Mouse (Mus musculus) heart, postnatal 36 days (tissue): ENCODE results near the gene Vmp1. TPM values are rescaled to one million over a fixed set of nuclear protein-coding genes. Genes with fewer than 3 reads are reported as not detected.

Source experiments
- microRNA-seq, 2 experiments: library from miRNA; unstranded; fragments of <30 nt; microRNA quantifications; one replicate each; pipeline ENCODE4 v1.2.0; 2021; ENCODE audit warnings: borderline number of aligned reads in 2 of 2
- total RNA-seq, 2 experiments: library from RNA; stranded (reverse); gene quantifications; 2 replicates each; pipeline ENCODE4 v1.2.3; 2021

Gene Vmp1
- total RNA-seq, 2 experiments from 2014 or later, result 49.4 to 69.0 TPM

Small RNAs within 50 kb of the gene (microRNA-seq; reads per million reads assigned to microRNA genes)
- 2,389 to 2,451 reads per million in 2 experiments for gene Mir21a

Other genes with a start within 250 kb of the Vmp1 start
- gene Rnft1, start 199.2 kb downstream of the Vmp1 start, total RNA-seq, result 10 to 100 TPM; 29.5 to 29.7 TPM
- 10 to 100 TPM; 19.3 to 23.2 TPM for gene Rps6kb1, start 139.0 kb downstream of the Vmp1 start, total RNA-seq
- 1 to 10 TPM; 6.2 to 6.7 TPM for gene Tubd1, start 138.8 kb downstream of the Vmp1 start, total RNA-seq
- 1 to 10 TPM; 6.2 to 7.3 TPM for gene Ptrh2, start 149 bp upstream of the Vmp1 start, total RNA-seq
- 100 to 1,000 TPM; 139 to 149 TPM for gene Cltc, start 73.7 kb upstream of the Vmp1 start, total RNA-seq
- gene Dhx40, start 123.9 kb upstream of the Vmp1 start, total RNA-seq, result 10 to 100 TPM; 18.7 to 18.9 TPM